Mouse (Mus musculus) liver, postnatal 0 days (tissue): ENCODE measurements around the gene Clcnkb.

Source experiments
- CTCF ChIP-seq: sonication (generic); IDR thresholded peaks from 2 replicates; pipeline ENCODE4 v1.5.1; 2016; ENCODE audit warnings: antibody characterized with exemption, low read depth
- EP300 ChIP-seq: IDR thresholded peaks from 2 replicates; pipeline ENCODE4 v1.6.1; 2016; ENCODE audit warnings: antibody characterized with exemption, low read depth, mild to moderate bottlenecking

- TF ChIP-seq EP300 (no peak), CTCF (no peak)
Observed at GRCm38 (mm10) chr4:141391293-141391692, 24.5 kb downstream of the Clcnkb start.
